Mouse (Mus musculus) embryo, embryonic 10 days (tissue): ENCODE measurements around the gene Ascl4.

Experiments used
- DNase-seq: peaks from one replicate; pipeline ENCODE4 v3.0.0-alpha.2; 2015; ENCODE audit warnings: low spot score

Ascl4 gene

GRCm38 (mm10) chr10:85969894-85970620 lies 42.6 kb downstream of the Ascl4 start:
- no peak for DNase-seq

- no peak for DNase-seq
These were observed 44.3 kb downstream of the Ascl4 start for GRCm38 (mm10) chr10:85971826-85972225.

GRCm38 (mm10) chr10:85972915-85973314 lies 45.4 kb downstream of the Ascl4 start:
- DNase-seq = no peak

GRCm38 (mm10) chr10:85989412-85990115 lies 62.1 kb downstream of the Ascl4 start:
- DNase-seq = no peak

GRCm38 (mm10) chr10:85992412-85992811 lies 64.9 kb downstream of the Ascl4 start:
- DNase-seq = no peak

GRCm38 (mm10) chr10:85993836-85994235 lies 66.4 kb downstream of the Ascl4 start:
- no peak for DNase-seq

GRCm38 (mm10) chr10:85994543-85995104 lies 67.1 kb downstream of the Ascl4 start:
- no peak for DNase-seq
